Mouse (Mus musculus) liver, embryonic 15.5 days (tissue): ENCODE data around the gene Gm49380. TPM values are rescaled to one million over a fixed set of nuclear protein-coding genes. Genes with fewer than 3 reads are reported as not detected.

Source experiments
- ATAC-seq: fragments of 200-750 bp; cut with Nextera tagmentation; 2 replicates; pipeline ENCODE4 v1.8.0; 2017; ENCODE audit warnings: moderate number of reproducible peaks, mild to moderate bottlenecking, moderate library complexity; ENCODE audit not compliant: insufficient read depth
- H3K27ac ChIP-seq: fragments of 300-500 bp; sonication (generic); replicated peaks from 2 replicates; pipeline ENCODE4 v1.5.1; 2015; ENCODE audit warnings: mild to moderate bottlenecking, inconsistent platforms
- H3K27me3 ChIP-seq: fragments of 300-500 bp; sonication (generic); 2 replicates; pipeline ENCODE4 v1.6.1; 2015; ENCODE audit warnings: mild to moderate bottlenecking, inconsistent platforms
- H3K36me3 ChIP-seq: fragments of 300-500 bp; sonication (generic); replicated peaks from 2 replicates; pipeline ENCODE4 v1.6.1; 2015; ENCODE audit warnings: moderate library complexity, mild to moderate bottlenecking, inconsistent platforms
- H3K4me1 ChIP-seq: fragments of 300-500 bp; sonication (generic); replicated peaks from 2 replicates; pipeline ENCODE4 v1.6.1; 2015; ENCODE audit warnings: inconsistent platforms
- H3K4me2 ChIP-seq: fragments of 300-500 bp; sonication (generic); 2 replicates; pipeline ENCODE4 v1.6.1; 2015; ENCODE audit warnings: moderate library complexity, mild to moderate bottlenecking, inconsistent platforms
- H3K4me3 ChIP-seq: fragments of 300-500 bp; sonication (generic); replicated peaks from 2 replicates; pipeline ENCODE4 v1.5.1; 2015; ENCODE audit warnings: mild to moderate bottlenecking, inconsistent platforms
- H3K9ac ChIP-seq: fragments of 300-500 bp; sonication (generic); 2 replicates; pipeline ENCODE4 v1.6.1; 2015; ENCODE audit warnings: moderate library complexity, mild to moderate bottlenecking, inconsistent platforms
- H3K9me3 ChIP-seq: fragments of 300-500 bp; sonication (generic); replicated peaks from 2 replicates; pipeline ENCODE4 v1.6.1; 2016; ENCODE audit warnings: inconsistent platforms
- WGBS: fragments of 180-500 bp; shearing (Covaris S2); methylation state at CpG from one replicate; pipeline ENCODE4 v1.1.7; 2015; ENCODE audit warnings: mixed read lengths; ENCODE audit not compliant: insufficient replicate concordance; 5-methylcytosine and 5-hydroxymethylcytosine counted together
- polyA plus RNA-seq: library from polyadenylated mRNA; unstranded; fragments of >200 nt; fragmentation: Nextera tagmentation; extraction: Ambion mirVana; gene quantifications from 2 replicates; pipeline ENCODE4 v1.2.1, GENCODE M21; 2015

Gene Gm49380
- polyA plus RNA-seq, 1 experiment from 2014 or later: not detected

DNA sequence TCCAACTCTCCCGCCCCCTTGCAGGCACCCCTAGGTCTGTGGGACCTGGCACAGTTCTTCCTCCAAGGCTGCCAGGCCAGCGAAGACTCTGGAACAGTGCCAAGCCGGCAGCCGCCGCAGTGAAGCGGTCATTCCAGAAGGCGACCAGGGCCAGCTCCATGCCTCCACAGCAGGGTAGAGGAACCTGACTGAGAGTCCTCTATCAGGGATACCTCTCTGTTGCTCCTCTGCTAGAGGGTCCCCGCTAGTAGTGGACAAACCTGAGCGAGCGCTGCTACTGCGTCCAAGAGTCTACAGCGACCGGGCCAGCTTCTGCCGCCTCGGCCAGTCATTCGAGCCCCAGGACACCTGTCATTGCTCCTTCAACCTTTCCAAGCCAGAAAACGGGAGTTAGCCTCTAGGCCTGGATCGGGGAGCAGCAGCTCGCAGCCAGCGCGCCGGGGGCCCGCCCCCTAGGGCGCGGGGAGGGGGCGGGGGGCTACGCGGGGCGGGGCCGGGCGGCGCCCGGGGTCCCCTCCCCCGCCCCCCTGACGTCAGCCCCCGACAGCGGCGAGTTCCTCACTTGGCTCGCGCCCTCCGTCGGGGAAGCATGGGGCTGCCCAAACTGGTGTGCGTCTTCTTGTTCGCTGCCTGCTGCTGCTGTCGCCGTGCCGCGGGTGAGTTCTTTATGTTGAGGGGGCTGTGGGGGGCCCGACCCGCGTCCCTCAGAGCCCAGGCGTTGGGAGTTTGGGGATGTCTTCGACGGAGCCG is 21.0 kb upstream of the Gm49380 start, which contains the start of gene Mcam:
TSS of gene Mcam (plus strand) at position 369 of the 750 bp plus-strand sequence.
- no peaks in the 10 kb centered on the region for H3K9me3 ChIP-seq
- no peak within 1 kb of the TSS for H3K27ac ChIP-seq
- H3K9ac ChIP-seq: peak within 1 kb of the TSS; percentile 1; the same call in 1 of the 2 replicates
- peaks cover 82% of the 10 kb centered on the region for H3K27me3 ChIP-seq
- ATAC-seq: no peak
- 3% methylated on average over 54 of the region's 55 CpGs for WGBS
- peak within 1 kb of the TSS; percentile 69 for H3K4me2 ChIP-seq
- H3K4me3 ChIP-seq: peak within 1 kb of the TSS; percentile 51
- peaks cover 31% of the 10 kb centered on the region for H3K4me1 ChIP-seq
- H3K36me3 ChIP-seq: no peaks in the 10 kb centered on the region

DNA sequence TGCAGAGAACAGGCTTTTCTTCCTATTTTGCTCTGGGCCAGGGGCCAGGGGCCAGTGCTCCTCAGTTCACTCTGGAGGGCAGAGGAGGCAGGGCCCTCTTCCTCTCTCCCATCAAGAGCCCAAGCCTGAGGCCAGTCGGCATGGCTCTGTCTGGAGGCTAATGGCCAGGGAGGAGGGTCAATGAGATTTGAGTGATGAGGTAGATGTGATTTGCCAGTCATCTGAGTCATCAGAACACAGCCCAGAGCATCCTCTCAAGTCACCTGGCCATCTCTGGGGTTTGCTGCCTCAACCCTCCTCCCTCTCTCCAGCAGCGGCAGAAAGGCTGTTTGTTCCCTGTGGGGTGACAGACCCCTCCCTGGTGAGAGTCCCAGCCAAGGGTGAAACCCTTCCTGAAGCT is 20.0 kb upstream of the Gm49380 start:
- H3K4me2 ChIP-seq: 0 out of 2 replicates have a peak overlapping the region, but pooled peaks have one; percentile 69
- 14% methylated on average over 2 of the region's 2 CpGs for WGBS
- H3K4me3 ChIP-seq: no peak overlapping the region; the same call in 1 of the 2 replicates
- H3K27me3 ChIP-seq: peaks cover 92% of the 10 kb centered on the region
- H3K4me1 ChIP-seq: peaks cover 31% of the 10 kb centered on the region
- no peak overlapping the region for H3K9ac ChIP-seq
- H3K27ac ChIP-seq: no peak overlapping the region
- no peaks in the 10 kb centered on the region for H3K36me3 ChIP-seq
- ATAC-seq: no peak
- no peaks in the 10 kb centered on the region for H3K9me3 ChIP-seq

GRCm38 (mm10) chr9:44132200-44132599 is 18.9 kb upstream of the Gm49380 start:
- no peak for ATAC-seq
- H3K36me3 ChIP-seq: no peaks in the 10 kb centered on the region
- H3K27me3 ChIP-seq: peaks cover 95% of the 10 kb centered on the region
- H3K4me3 ChIP-seq: no peak overlapping the region
- no peak overlapping the region for H3K4me2 ChIP-seq
- H3K27ac ChIP-seq: no peak overlapping the region
- WGBS: 45% methylated on average over 5 of the region's 5 CpGs
- no peaks in the 10 kb centered on the region for H3K9me3 ChIP-seq
- H3K4me1 ChIP-seq: peaks cover 34% of the 10 kb centered on the region
- no peak overlapping the region for H3K9ac ChIP-seq

GRCm38 (mm10) chr9:44131276-44131590 is 17.9 kb upstream of the Gm49380 start:
- no peak overlapping the region for H3K27ac ChIP-seq
- no peaks in the 10 kb centered on the region for H3K36me3 ChIP-seq
- peaks cover 42% of the 10 kb centered on the region for H3K4me1 ChIP-seq
- H3K4me2 ChIP-seq: no peak overlapping the region
- 30% methylated on average over 7 of the region's 7 CpGs for WGBS
- H3K27me3 ChIP-seq: peaks cover 85% of the 10 kb centered on the region
- H3K9ac ChIP-seq: no peak overlapping the region
- H3K9me3 ChIP-seq: no peaks in the 10 kb centered on the region
- no peak for ATAC-seq
- no peak overlapping the region for H3K4me3 ChIP-seq

DNA sequence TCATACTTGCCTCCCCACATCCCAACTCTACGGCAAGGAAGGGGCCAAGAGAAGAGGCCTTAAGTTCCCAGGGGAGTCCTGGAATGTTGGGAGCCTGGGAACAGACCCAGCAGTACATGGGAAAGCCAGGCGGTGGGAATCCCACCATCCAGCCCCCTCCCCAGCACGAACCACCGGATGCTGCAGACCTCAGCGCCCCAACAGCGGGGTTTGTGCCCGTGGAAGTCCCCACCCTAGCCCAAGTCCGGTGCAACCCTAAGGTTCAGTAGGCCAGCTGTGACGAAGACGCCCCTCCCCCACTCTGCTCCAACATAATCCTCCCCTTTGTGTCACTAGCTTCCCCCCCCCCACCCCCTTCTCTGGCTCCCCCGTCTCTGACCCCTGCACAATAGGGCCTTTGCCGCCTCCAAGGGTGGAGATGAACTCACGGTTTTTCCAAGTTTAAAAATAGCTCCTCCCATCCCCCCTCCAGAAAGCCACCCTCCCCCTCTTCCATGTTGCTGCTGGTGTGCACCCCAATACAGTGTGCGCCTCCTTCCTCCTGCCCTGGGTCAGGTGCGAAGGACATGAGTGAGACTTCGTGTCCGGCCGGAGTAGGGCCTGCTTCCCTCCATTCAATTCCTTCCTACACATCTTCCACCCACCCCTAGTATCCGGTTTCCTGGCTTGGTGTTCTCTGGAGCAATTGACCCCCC is 17.4 kb upstream of the Gm49380 start:
- peak; percentile 47 for ATAC-seq
- Histone ChIP-seq H3K27ac (peak overlapping the region; percentile 57; the same call in 1 of the 2 replicates), H3K9me3 (no peaks in the 10 kb centered on the region), H3K36me3 (no peaks in the 10 kb centered on the region), H3K9ac (no peak overlapping the region), H3K4me2 (peak overlapping the region; percentile 63), H3K27me3 (peaks cover 80% of the 10 kb centered on the region), H3K4me1 (peaks cover 43% of the 10 kb centered on the region), H3K4me3 (peak overlapping the region; percentile 34; the same call in 1 of the 2 replicates)
- 16% methylated on average over 19 of the region's 19 CpGs for WGBS

- peak overlapping the region; percentile 57 for H3K27ac ChIP-seq
- peaks cover 36% of the 10 kb centered on the region for H3K4me1 ChIP-seq
- H3K36me3 ChIP-seq: no peaks in the 10 kb centered on the region
- H3K4me3 ChIP-seq: peak overlapping the region; percentile 34
- H3K27me3 ChIP-seq: peaks cover 73% of the 10 kb centered on the region
- no peak overlapping the region for H3K9ac ChIP-seq
- peak; percentile 47 for ATAC-seq
- no peaks in the 10 kb centered on the region for H3K9me3 ChIP-seq
- WGBS: 1% methylated on average over 27 of the region's 27 CpGs
- peak overlapping the region; percentile 63 for H3K4me2 ChIP-seq
Measured at GRCm38 (mm10) chr9:44130034-44130433, 16.7 kb upstream of the Gm49380 start.

- 5% methylated on average over 9 of the region's 9 CpGs for WGBS
- Histone ChIP-seq H3K4me1 (peaks cover 32% of the 10 kb centered on the region), H3K9ac (no peak overlapping the region), H3K36me3 (no peaks in the 10 kb centered on the region), H3K9me3 (no peaks in the 10 kb centered on the region), H3K4me2 (peak overlapping the region; percentile 63), H3K27ac (peak overlapping the region; percentile 53), H3K4me3 (peak overlapping the region; percentile 34), H3K27me3 (peaks cover 69% of the 10 kb centered on the region)
- ATAC-seq: peak; percentile 14; the same call in 1 of the 2 replicates
Measured at GRCm38 (mm10) chr9:44129633-44130032, 16.3 kb upstream of the Gm49380 start.

- Histone ChIP-seq H3K27ac (no peak overlapping the region), H3K27me3 (peaks cover 47% of the 10 kb centered on the region), H3K4me3 (no peak overlapping the region), H3K36me3 (no peaks in the 10 kb centered on the region), H3K4me2 (no peak overlapping the region), H3K4me1 (peaks cover 25% of the 10 kb centered on the region), H3K9me3 (no peaks in the 10 kb centered on the region), H3K9ac (no peak overlapping the region)
- no peak for ATAC-seq
- 49% methylated on average over 3 of the region's 3 CpGs for WGBS
Measured at GRCm38 (mm10) chr9:44127351-44127801, 14.1 kb upstream of the Gm49380 start.

DNA sequence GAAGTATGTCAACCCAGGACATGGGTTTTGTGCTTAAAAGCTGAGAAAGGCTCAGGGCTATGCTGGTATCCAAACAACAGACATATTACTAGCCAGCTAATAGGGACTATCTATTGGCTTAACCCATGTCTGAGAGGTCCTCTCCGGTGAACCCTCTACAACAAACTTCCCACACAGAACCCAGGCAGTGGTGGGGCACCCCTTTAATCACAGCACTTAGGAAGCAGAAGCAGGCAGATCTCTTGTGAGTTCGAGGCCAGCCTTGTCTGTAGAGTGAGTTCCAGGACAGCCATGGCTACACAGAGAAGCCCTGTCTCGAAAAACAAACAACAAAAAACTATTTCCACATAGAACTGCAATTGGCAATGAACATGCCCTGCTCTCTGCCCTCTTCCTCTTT is 13.4 kb upstream of the Gm49380 start:
- H3K36me3 ChIP-seq: no peaks in the 10 kb centered on the region
- ATAC-seq: no peak
- 50% methylated on average over 3 of the region's 3 CpGs for WGBS
- no peak overlapping the region for H3K27ac ChIP-seq
- peaks cover 40% of the 10 kb centered on the region for H3K27me3 ChIP-seq
- no peak overlapping the region for H3K4me2 ChIP-seq
- no peak overlapping the region for H3K4me3 ChIP-seq
- peaks cover 25% of the 10 kb centered on the region for H3K4me1 ChIP-seq
- no peaks in the 10 kb centered on the region for H3K9me3 ChIP-seq
- H3K9ac ChIP-seq: no peak overlapping the region

GRCm38 (mm10) chr9:44125546-44126428 is 12.5 kb upstream of the Gm49380 start:
- Histone ChIP-seq H3K36me3 (no peaks in the 10 kb centered on the region), H3K9me3 (no peaks in the 10 kb centered on the region), H3K4me2 (peak overlapping the region; percentile 43), H3K27ac (no peak overlapping the region), H3K9ac (no peak overlapping the region), H3K4me3 (no peak overlapping the region), H3K27me3 (peaks cover 31% of the 10 kb centered on the region), H3K4me1 (peaks cover 25% of the 10 kb centered on the region)
- 29% methylated on average over 18 of the region's 18 CpGs for WGBS
- no peak for ATAC-seq
